Mouse (Mus musculus): Measurements from ENCODE around the gene Gm21903.
"Not testable (repeated sequence)": the region's sequence is repeated elsewhere in the genome, so short reads cannot be mapped to it uniquely, and the experiment has no call there.

Gm21903 gene

DNA sequence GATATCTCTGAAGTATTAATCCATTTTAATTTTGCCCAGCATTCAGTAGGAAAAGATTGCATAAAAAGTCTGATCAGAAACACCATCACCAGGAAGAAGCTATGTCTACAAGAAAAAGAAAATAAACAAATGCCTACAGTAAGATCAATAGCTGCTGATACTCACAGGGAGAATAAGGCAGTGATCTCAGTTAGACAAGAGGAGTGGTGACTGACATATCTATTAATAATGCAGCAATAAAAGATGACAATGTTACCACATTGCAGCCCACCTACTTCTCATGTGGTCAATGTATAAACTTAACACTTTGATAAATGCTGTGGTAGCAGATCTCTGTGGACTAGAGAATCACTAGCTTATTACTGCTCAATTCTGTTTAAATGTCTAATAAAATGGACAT is at the start of gene Gm21903:
Gene Gm21903, minus strand, starts transcription at position 101 of the 400 bp plus-strand sequence.
- no peak for DNase-seq

DNA sequence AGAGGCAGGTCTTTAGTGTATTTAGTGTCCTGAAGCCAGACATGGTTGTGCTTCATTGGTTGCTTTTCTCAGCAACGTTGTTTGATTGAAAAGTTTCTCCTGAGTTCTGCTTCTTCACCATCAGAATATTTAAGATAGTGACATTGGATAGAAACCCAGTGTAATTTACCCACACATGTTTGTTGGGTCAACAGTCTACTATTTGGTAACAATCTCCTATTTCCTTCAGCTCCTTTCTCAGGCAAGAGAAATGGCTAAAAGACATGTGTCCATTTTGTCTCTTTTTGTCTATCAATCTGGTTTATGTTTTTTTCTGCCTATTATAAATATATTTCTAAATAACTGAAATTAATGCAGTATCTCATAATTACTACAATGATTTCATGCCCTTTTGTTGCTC is 33.8 kb upstream of the Gm21903 start, which contains the start of gene Esp23:
Gene Esp23, minus strand, starts transcription at position 101 of the 400 bp plus-strand sequence.
- no peak for DNase-seq

DNA sequence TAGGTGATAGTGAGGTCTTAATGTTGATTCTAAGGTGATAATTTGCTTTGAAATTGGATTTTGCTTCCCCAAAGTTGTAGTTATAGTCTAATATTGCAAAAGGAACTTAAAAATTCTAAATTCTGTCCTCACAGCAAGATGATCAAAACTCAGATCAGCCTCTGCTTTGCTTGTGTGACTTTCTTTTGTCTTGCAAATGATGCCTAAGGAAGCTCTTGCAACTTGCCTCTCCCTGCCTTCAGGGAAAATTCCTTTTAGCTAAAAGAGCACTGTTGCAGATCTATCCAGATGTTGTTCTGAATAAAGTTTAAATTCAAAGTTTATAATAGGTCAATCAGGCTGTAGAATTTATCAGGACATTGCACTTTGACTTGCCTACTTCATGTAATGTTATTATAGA is 20.5 kb upstream of the Gm21903 start:
- no peak for DNase-seq

DNA sequence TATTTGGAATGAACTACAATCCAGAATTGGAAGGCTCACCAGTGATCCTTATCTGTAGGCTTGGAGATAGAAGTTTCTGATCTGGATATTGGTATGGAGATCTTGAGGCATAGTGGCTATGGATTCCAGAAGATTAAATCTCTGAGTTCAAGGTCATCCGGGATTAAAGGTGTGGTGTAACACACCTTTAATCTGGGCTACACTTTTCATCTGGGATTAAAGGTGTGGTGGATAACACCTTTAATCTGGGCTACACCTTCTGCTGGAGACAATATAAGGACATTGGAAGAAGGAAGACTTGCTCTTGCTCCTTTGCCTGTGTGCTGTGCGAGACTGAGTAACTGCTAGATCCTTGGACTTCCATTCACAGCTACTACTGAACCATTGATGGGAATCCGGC is 6.7 kb downstream of the Gm21903 start, which contains the start of gene Esp24:
Gene Esp24, plus strand, starts transcription at position 301 of the 400 bp plus-strand sequence.
- DNase-seq: not testable (repeated sequence)

DNA sequence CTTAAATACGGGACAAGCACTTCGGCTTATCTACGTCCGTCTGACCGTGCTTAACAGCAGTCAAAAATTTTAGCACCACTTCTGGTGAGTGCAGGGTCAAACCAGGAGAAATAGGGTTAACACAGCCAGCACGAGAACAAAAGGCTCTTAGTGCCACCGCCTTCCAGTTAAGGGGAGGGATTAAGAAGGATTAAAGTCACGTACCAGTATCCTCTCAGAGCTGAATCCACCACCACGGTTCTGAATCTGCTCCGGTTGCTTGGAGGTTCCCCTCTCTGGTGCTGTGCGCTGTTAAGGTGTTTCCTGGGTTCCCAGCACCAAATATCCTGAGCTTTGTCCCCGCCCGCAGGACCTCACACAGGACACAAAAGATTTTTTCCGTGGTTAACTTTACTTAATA is 26.0 kb downstream of the Gm21903 start:
- no peak for DNase-seq

DNA sequence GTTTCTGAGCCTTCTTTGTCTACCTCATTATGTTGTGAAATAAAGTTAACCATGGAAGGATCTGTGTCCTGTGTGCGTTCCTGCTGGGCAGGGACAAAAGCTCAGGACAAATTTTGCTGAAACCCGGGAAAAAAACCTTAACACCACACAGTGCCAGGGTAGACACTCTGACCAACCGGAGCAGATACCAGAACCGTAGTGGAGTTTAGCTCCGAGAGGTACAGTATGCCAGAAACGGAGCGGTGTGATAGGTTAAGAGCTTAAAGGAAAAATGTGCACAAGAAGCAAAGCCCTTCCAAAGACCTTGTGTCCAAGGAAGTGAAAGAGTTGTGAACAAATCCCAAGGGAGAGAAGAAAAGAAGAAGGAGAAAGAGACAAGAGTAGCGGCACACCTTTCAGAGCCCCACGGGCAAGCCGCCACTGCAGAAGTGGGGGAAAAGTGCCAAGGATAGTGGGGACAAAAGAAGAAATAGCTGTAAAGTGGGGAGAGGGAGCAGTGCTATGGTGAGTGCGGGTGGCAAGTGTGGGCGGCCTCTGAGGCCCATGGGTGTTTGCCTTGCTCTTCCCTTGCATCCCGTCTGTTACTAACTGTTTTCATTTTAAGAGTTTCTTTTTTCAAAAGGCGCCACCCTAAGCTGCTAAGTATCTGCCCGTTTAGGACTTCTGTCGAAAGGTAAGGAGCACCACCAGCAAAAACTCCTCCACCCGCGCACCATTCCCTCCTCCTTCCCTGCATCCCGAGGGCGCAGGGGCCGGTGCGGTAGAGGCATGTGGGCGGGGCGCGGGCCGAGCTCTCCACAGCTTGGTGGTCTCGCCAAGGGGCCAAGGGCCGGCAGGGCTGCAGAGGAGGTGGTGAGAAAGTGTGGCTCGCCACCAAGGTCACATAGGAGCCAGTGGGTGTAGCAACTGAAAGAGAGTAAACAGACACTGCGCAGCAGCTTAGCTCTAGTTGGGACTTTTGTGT is 32.2 kb downstream of the Gm21903 start:
- DNase-seq: no peak

DNA sequence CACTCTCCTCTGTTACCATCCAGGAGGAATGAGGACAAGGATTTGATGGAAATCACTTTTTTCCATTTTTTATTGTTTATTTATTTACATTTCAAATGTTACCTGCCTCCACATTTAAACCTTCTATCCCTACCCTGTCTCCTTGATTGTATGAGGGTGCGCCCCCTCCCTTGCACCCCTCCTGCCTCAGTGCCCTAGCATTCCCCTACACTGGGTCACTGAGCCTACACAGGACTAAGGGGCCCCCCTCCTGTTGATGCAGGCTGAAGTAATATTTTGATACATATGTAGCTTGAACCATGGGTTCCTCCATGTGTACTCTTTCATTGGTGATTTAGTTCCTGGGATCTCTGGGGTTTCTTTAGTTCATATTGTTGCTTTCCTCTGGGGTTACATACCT is 33.3 kb downstream of the Gm21903 start:
- no peak for DNase-seq

Data from right cerebral cortex, adult 18-20 months (tissue).